In the genomic region with DNA sequence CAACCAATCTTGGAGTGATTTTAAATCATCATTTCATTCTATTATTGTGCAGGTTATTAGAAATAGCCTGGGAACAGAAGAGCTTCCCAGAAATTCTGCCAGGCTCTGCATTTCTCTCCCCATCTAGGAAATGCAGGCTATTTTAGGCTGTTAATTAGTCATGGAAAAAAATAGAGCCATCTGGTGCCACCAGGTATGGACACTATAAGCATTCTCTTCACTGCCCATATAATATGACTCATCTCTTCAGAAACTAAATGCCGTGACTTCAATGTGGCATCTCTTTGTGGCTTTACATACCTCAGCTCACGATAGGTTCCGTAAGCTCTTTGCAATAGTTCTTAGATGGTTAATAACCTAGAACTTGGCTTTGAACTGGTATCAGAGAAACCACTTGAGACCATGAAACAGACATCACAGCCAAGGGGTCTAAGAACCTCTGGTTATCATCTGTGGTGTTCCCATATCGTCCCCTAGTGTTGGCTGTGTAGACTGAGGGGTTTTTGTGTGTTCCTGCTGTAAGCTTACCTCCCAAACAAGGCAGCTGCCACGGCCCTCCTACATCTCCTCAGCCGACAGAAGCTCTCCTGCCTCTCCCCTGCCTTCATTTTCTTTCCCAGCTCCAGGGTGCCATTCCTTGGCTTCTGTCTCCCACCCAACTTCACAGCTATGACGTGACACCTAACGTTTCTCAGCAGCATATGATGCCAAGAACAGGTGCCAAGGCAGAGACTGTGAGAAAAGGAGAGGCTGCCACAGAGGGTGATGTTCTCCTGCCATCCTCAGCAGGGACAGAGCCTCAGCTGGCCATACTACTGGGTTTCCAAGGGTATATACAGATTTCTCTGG, we compare ENCODE assay signal across 13 mouse cellular contexts. TPM values are rescaled to one million over a fixed set of nuclear protein-coding genes. Genes with fewer than 3 reads are reported as not detected.
DNase-seq lines count a peak whose midpoint lies in the region; ATAC-seq and TF ChIP-seq lines count a peak whose summit lies in the region.
"Had no signal": no experiment of that assay in that cellular context is flagged by ENCODE, and none has a peak within 500 bp of the region (broad histone marks: within the 10 kb centered on the region; RNA-seq: fewer than 3 reads in every experiment).

No protein-coding gene starts in this region.

- TF ChIP-seq CTCF in midbrain, postnatal 0 days (IDR thresholded peaks at IDR 0.05) = 0 out of 2 replicates have a peak, but pooled peaks have one; percentile 11
- TF ChIP-seq CTCF in lung, adult 2 months (IDR thresholded peaks at IDR 0.05; ENCODE audit: insufficient read depth, low read length) = no peak

- WGBS in midbrain, postnatal 0 days = 69% methylated on average over 8 of the region's 8 CpGs
- 80% methylated on average over 8 of the region's 8 CpGs for WGBS in midbrain, embryonic 16.5 days
- WGBS in lung, adult 2 months = 72% methylated on average over 8 of the region's 8 CpGs

- no peak overlapping the region for H3K27ac ChIP-seq in midbrain, postnatal 0 days (ENCODE audit: low read depth, low read length)
- H3K27ac ChIP-seq in midbrain, embryonic 16.5 days (ENCODE audit: low read length) = no peak overlapping the region
- H3K27ac ChIP-seq: embryonic facial prominence, embryonic 15.5 days; heart, embryonic 13.5 days; liver, embryonic 15.5 days; midbrain, embryonic 10.5 days had no signal

- no peaks in the 10 kb centered on the region for H3K36me3 ChIP-seq in midbrain, postnatal 0 days (ENCODE audit: insufficient read depth, low read length)
- no peaks in the 10 kb centered on the region for H3K36me3 ChIP-seq in midbrain, embryonic 16.5 days (ENCODE audit: control insufficient read depth, insufficient read depth, low read length)
- H3K36me3 ChIP-seq: embryonic facial prominence, embryonic 15.5 days; heart, embryonic 13.5 days; liver, embryonic 15.5 days; midbrain, embryonic 10.5 days had no signal

- peak; percentile 6 for DNase-seq in midbrain, postnatal 0 days (ENCODE audit: low spot score)
- peak; percentile 33 to 50 for DNase-seq in cerebellum, postnatal 14 days
- DNase-seq in layer of hippocampus, postnatal 10 days (ENCODE audit: low spot score in 2 of 2) = peak; percentile 13 to 18
- DNase-seq in right cerebral cortex, postnatal 36 days (ENCODE audit: low spot score in 2 of 2) = peak; percentile 50 to 71
- DNase-seq in adrenal gland, adult 2 months = no peak
- no peak for DNase-seq in heart, postnatal 4 days
- no peak for DNase-seq in lung, adult 2 months

- TF ChIP-seq POLR2A in lung, adult 2 months (IDR thresholded peaks at IDR 0.05; ENCODE audit: borderline replicate concordance, extremely low read depth, low read depth, low read length) = no peak

- ATAC-seq in midbrain, postnatal 0 days (ENCODE audit: low FRiP score) = no peak
- ATAC-seq in midbrain, embryonic 16.5 days = no peak

- no peaks in the 10 kb centered on the region for H3K4me1 ChIP-seq in midbrain, postnatal 0 days (ENCODE audit: insufficient read depth, low read length)
- H3K4me1 ChIP-seq in midbrain, embryonic 16.5 days (ENCODE audit: control insufficient read depth, insufficient read depth, low read length) = no peaks in the 10 kb centered on the region; the same call in 1 of the 2 replicates
- H3K4me1 ChIP-seq in lung, adult 2 months (ENCODE audit: control insufficient read depth, insufficient read depth, low read length) = no peaks in the 10 kb centered on the region
- H3K4me1 ChIP-seq: embryonic facial prominence, embryonic 15.5 days; heart, embryonic 13.5 days; liver, embryonic 15.5 days had no signal

- H3K9ac ChIP-seq in midbrain, postnatal 0 days (replicated peaks; ENCODE audit: low read length, poor library complexity, severe bottlenecking) = no peak overlapping the region
- no peak overlapping the region for H3K9ac ChIP-seq in midbrain, embryonic 16.5 days (ENCODE audit: low read depth, low read length)
- H3K9ac ChIP-seq: embryonic facial prominence, embryonic 15.5 days; heart, embryonic 13.5 days; liver, embryonic 15.5 days had no signal

- H3K27me3 ChIP-seq in midbrain, postnatal 0 days (ENCODE audit: insufficient read depth, low read length) = no peaks in the 10 kb centered on the region
- no peaks in the 10 kb centered on the region for H3K27me3 ChIP-seq in midbrain, embryonic 16.5 days (ENCODE audit: control insufficient read depth, insufficient read depth, low read depth, low read length)
- H3K27me3 ChIP-seq: embryonic facial prominence, embryonic 15.5 days; heart, embryonic 13.5 days; liver, embryonic 15.5 days had no signal

- H3K4me3 ChIP-seq in midbrain, postnatal 0 days (ENCODE audit: low read depth, low read length) = no peak overlapping the region
- no peak overlapping the region for H3K4me3 ChIP-seq in midbrain, embryonic 16.5 days (ENCODE audit: low read depth, low read length)
- H3K4me3 ChIP-seq in lung, adult 2 months (replicated peaks; ENCODE audit: extremely low read depth, low read depth, low read length) = no peak overlapping the region
- H3K4me3 ChIP-seq: embryonic facial prominence, embryonic 15.5 days; heart, embryonic 13.5 days; liver, embryonic 15.5 days; midbrain, embryonic 10.5 days had no signal

- H3K4me2 ChIP-seq in midbrain, postnatal 0 days (ENCODE audit: low read depth, low read length, poor library complexity, severe bottlenecking) = no peak overlapping the region
- H3K4me2 ChIP-seq in midbrain, embryonic 16.5 days (ENCODE audit: low read length) = no peak overlapping the region
- H3K4me2 ChIP-seq: embryonic facial prominence, embryonic 15.5 days; heart, embryonic 13.5 days; liver, embryonic 15.5 days had no signal

- H3K9me3 ChIP-seq in midbrain, postnatal 0 days (ENCODE audit: low read length) = no peaks in the 10 kb centered on the region
- no peaks in the 10 kb centered on the region for H3K9me3 ChIP-seq in midbrain, embryonic 16.5 days (replicated peaks; ENCODE audit: control insufficient read depth, low read length, poor library complexity, severe bottlenecking)
- H3K9me3 ChIP-seq: embryonic facial prominence, embryonic 15.5 days; heart, embryonic 13.5 days; liver, embryonic 15.5 days; midbrain, embryonic 10.5 days had no signal

RNA-seq across cellular contexts. Expression of a gene that starts 27.9 kb away (rescaled TPM):
- total RNA-seq in midbrain, postnatal 0 days (2014; rRNA removed) = 40.4 and 47.8 TPM in 2 replicates
- polyA plus RNA-seq in midbrain, postnatal 0 days (2015; fragmentation: Nextera tagmentation; extraction: Ambion mirVana) = 36.7 and 41.8 TPM in 2 replicates
- polyA plus RNA-seq in midbrain, embryonic 16.5 days (2015; fragmentation: Nextera tagmentation; extraction: Ambion mirVana) = 28.5 and 30.2 TPM in 2 replicates
- 1 to 10 TPM; 8.8 to 9.0 TPM for total RNA-seq in layer of hippocampus, postnatal 10 days (2021)
- total RNA-seq in adrenal gland, adult 2 months (2021) = 1 to 10 TPM; 4.6 to 6.0 TPM
- 8.3 and 12.0 TPM in 2 replicates for polyA plus RNA-seq in adrenal gland, adult 2 months (2012; rRNA removed)
- 10 to 100 TPM; 13.9 to 16.2 TPM for total RNA-seq in heart, postnatal 4 days (2021)
- polyA plus RNA-seq in lung, adult 2 months (2012; rRNA removed) = 2.3 and 4.6 TPM in 2 replicates
- total RNA-seq: neutrophil, adult 5-6 weeks had no signal

Comparison
In these comparisons a context has a peak if more than half of its experiments do, and no peak if none do; other contexts are left out.
1. DNase-seq: peak in midbrain, postnatal 0 days (single experiment), cerebellum, postnatal 14 days (2 of 2), layer of hippocampus, postnatal 10 days (2 of 2) and right cerebral cortex, postnatal 36 days (2 of 2); none in adrenal gland, adult 2 months (single experiment), heart, postnatal 4 days (single experiment) and lung, adult 2 months (single experiment).